ENCODE assay signal across 26 mouse cellular contexts in genomic region chr4:101087721-101088120, GRCm38 (mm10). TPM values are rescaled to one million over a fixed set of nuclear protein-coding genes. Genes with fewer than 3 reads are reported as not detected.
DNase-seq lines count a peak whose midpoint lies in the region; ATAC-seq and TF ChIP-seq lines count a peak whose summit lies in the region.
"Had no signal": no experiment of that assay in that cellular context is flagged by ENCODE, and none has a peak within 500 bp of the region (broad histone marks: within the 10 kb centered on the region; RNA-seq: fewer than 3 reads in every experiment).

No protein-coding gene starts in this region.

- 25% methylated on average over 1 of the region's 1 CpGs for WGBS in hindbrain, embryonic 16.5 days

- no peak overlapping the region for H3K4me2 ChIP-seq in hindbrain, embryonic 16.5 days (ENCODE audit: low read length)
- H3K4me2 ChIP-seq: embryonic facial prominence, embryonic 12.5 days; forebrain, embryonic 13.5 days; heart, embryonic 12.5 days; hindbrain, embryonic 13.5 days; limb, embryonic 12.5 days; liver, embryonic 13.5 days; lung, embryonic 15.5 days; midbrain, embryonic 15.5 days; neural tube, embryonic 15.5 days had no signal

- ATAC-seq in hindbrain, embryonic 16.5 days, result no peak
- ATAC-seq: forebrain, embryonic 13.5 days; midbrain, embryonic 15.5 days had no signal

- no peaks in the 10 kb centered on the region for H3K9me3 ChIP-seq in hindbrain, embryonic 16.5 days (ENCODE audit: control insufficient read depth, low read length)
- H3K9me3 ChIP-seq: embryonic facial prominence, embryonic 12.5 days; forebrain, embryonic 13.5 days; heart, embryonic 12.5 days; hindbrain, embryonic 13.5 days; limb, embryonic 12.5 days; liver, embryonic 13.5 days; lung, embryonic 15.5 days; midbrain, embryonic 15.5 days; neural tube, embryonic 15.5 days had no signal

- no peaks in the 10 kb centered on the region for H3K4me1 ChIP-seq in hindbrain, embryonic 16.5 days (ENCODE audit: control insufficient read depth, insufficient read depth, low read depth, low read length)
- H3K4me1 ChIP-seq: embryonic facial prominence, embryonic 12.5 days; liver, embryonic 13.5 days; midbrain, embryonic 15.5 days had no signal

- H3K4me3 ChIP-seq in left cerebral cortex, adult 2 months, result no peak overlapping the region
- H3K4me3 ChIP-seq in hindbrain, embryonic 16.5 days (ENCODE audit: low read length), result no peak overlapping the region
- H3K4me3 ChIP-seq: embryonic facial prominence, embryonic 12.5 days; erythroblast, embryonic 14.5 days; forebrain, embryonic 13.5 days; heart, embryonic 12.5 days; hindbrain, embryonic 13.5 days; limb, embryonic 12.5 days; liver, embryonic 13.5 days; lung, embryonic 15.5 days; midbrain, embryonic 15.5 days; neural tube, embryonic 15.5 days had no signal

- no peak for TF ChIP-seq CTCF in left cerebral cortex, adult 2 months (IDR thresholded peaks at IDR 0.05)

- no peak overlapping the region for H3K27ac ChIP-seq in left cerebral cortex, adult 2 months
- H3K27ac ChIP-seq in hindbrain, embryonic 16.5 days (ENCODE audit: low read depth, low read length), result no peak overlapping the region
- H3K27ac ChIP-seq: embryonic facial prominence, embryonic 12.5 days; forebrain, embryonic 13.5 days; hindbrain, embryonic 13.5 days; limb, embryonic 12.5 days; liver, embryonic 13.5 days; lung, embryonic 15.5 days; midbrain, embryonic 15.5 days; neural tube, embryonic 15.5 days had no signal

- H3K36me3 ChIP-seq in hindbrain, embryonic 16.5 days (ENCODE audit: control insufficient read depth, insufficient read depth, low read length), result no peaks in the 10 kb centered on the region
- H3K36me3 ChIP-seq: embryonic facial prominence, embryonic 12.5 days; heart, embryonic 12.5 days; limb, embryonic 12.5 days; liver, embryonic 13.5 days; lung, embryonic 15.5 days; midbrain, embryonic 15.5 days; neural tube, embryonic 15.5 days had no signal

- H3K9ac ChIP-seq in hindbrain, embryonic 16.5 days (ENCODE audit: low read depth, low read length), result no peak overlapping the region
- H3K9ac ChIP-seq: embryonic facial prominence, embryonic 12.5 days; forebrain, embryonic 13.5 days; heart, embryonic 12.5 days; hindbrain, embryonic 13.5 days; limb, embryonic 12.5 days; liver, embryonic 13.5 days; lung, embryonic 15.5 days; midbrain, embryonic 15.5 days; neural tube, embryonic 15.5 days had no signal

- DNase-seq in left cerebral cortex, adult 2 months (ENCODE audit: extremely low spot score in 1 of 2, low spot score in 2 of 2), result peak; percentile 21 to 22
- DNase-seq in left cerebral cortex, adult 11 months (ENCODE audit: low spot score), result no peak
- DNase-seq in frontal cortex, postnatal 14 days (ENCODE audit: low spot score in 2 of 2), result peak; percentile 15
- peak; percentile 55 for DNase-seq in layer of hippocampus, adult 9-11 months
- DNase-seq in right cerebral cortex, postnatal 10 days (ENCODE audit: low spot score in 2 of 2), result peak; percentile 41 to 48
- DNase-seq in B cell, adult 2 months, result no peak
- no peak for DNase-seq in embryo, embryonic 10.5 days (ENCODE audit: low spot score)
- DNase-seq: adrenal gland, adult 2 months; cerebellum, adult 9-10 months; heart, postnatal 14 days; kidney, postnatal 4 days; liver, embryonic 13.5 days; spleen, adult 18-20 months; thymus, adult 18-20 months; thymus, postnatal 4 days had no signal

- H3K27me3 ChIP-seq in hindbrain, embryonic 16.5 days (replicated peaks; ENCODE audit: control insufficient read depth, insufficient read depth, low read length), result no peaks in the 10 kb centered on the region
- H3K27me3 ChIP-seq: embryonic facial prominence, embryonic 12.5 days; forebrain, embryonic 13.5 days; heart, embryonic 12.5 days; hindbrain, embryonic 13.5 days; limb, embryonic 12.5 days; liver, embryonic 13.5 days; lung, embryonic 15.5 days; midbrain, embryonic 15.5 days; neural tube, embryonic 15.5 days had no signal

- intact Hi-C loops in left cerebral cortex, adult 2 months (cut with DNase I), result loop anchor here (5.0 kb wide), 1 partner anchor 90 kb away; no protein-coding TSS in a partner anchor

RNA-seq across cellular contexts. Expression of gene Raver2, which starts 18.9 kb away (rescaled TPM):
- 10 to 100 TPM; 18.1 to 22.3 TPM for total RNA-seq in left cerebral cortex, adult 2 months (2021)
- polyA plus RNA-seq in hindbrain, embryonic 16.5 days (2015; fragmentation: Nextera tagmentation; extraction: Ambion mirVana), result 4.7 and 6.0 TPM in 2 replicates
- total RNA-seq: megakaryocyte-erythroid progenitor cell, adult 5-6 weeks had no signal
- polyA plus RNA-seq: erythroblast, embryonic 14.5 days had no signal

Comparison
In these comparisons a context has a peak if more than half of its experiments do, and no peak if none do; other contexts are left out.
1. DNase-seq: peak in left cerebral cortex, adult 2 months (2 of 2), frontal cortex, postnatal 14 days (2 of 2), layer of hippocampus, adult 9-11 months (single experiment) and right cerebral cortex, postnatal 10 days (2 of 2); none in left cerebral cortex, adult 11 months (single experiment), B cell, adult 2 months (0 of 2) and embryo, embryonic 10.5 days (single experiment).